Mouse (Mus musculus) megakaryocyte, embryonic 14.5 days (primary cell): Measurements from ENCODE around the gene Gal3st2c. TPM values are rescaled to one million over a fixed set of nuclear protein-coding genes. Genes with fewer than 3 reads are reported as not detected.
"Not testable (repeated sequence)": the region's sequence is repeated elsewhere in the genome, so short reads cannot be mapped to it uniquely, and the experiment has no call there.

Experiments
- H3K27me3 ChIP-seq: replicated peaks from 2 replicates; pipeline ENCODE3; 2012; ENCODE audit warnings: inconsistent platforms
- H3K36me3 ChIP-seq: replicated peaks from 2 replicates; pipeline ENCODE3; 2012; ENCODE audit warnings: low read length, inconsistent platforms, mixed read lengths
- H3K4me1 ChIP-seq: 2 replicates; pipeline ENCODE4 v1.6.1; 2012; ENCODE audit warnings: inconsistent platforms
- H3K4me3 ChIP-seq: replicated peaks from 2 replicates; pipeline ENCODE3; 2012; ENCODE audit warnings: moderate library complexity, mild to moderate bottlenecking, inconsistent platforms
- H3K9me3 ChIP-seq: 2 replicates; pipeline ENCODE4 v1.6.1; 2012; ENCODE audit warnings: inconsistent platforms
- FLI1 ChIP-seq: IDR thresholded peaks from 2 replicates; pipeline ENCODE4 v1.6.1; 2012; ENCODE audit warnings: low read length, inconsistent platforms, mixed read lengths
- GATA1 ChIP-seq: IDR thresholded peaks from 3 replicates; pipeline ENCODE4 v1.6.1; 2012; ENCODE audit warnings: mixed read lengths, low read length, inconsistent platforms, borderline replicate concordance
- polyA plus RNA-seq: library from polyadenylated mRNA; stranded (reverse); fragments of >175 nt; gene quantifications from 2 replicates; pipeline ENCODE4 v1.2.3, GENCODE M21; 2012; ENCODE audit warnings: low replicate concordance; ENCODE audit not compliant: insufficient read depth

Gal3st2c gene
- polyA plus RNA-seq, 1 experiment, result not detected

GRCm38 (mm10) chr1:94052373-94052772 lies 62.1 kb downstream of the Gal3st2c start, which contains the start of gene Pdcd1:
Gene Pdcd1, minus strand, starts transcription at chr1:94052553.
- Histone ChIP-seq H3K27me3 (peaks cover 48% of the 10 kb centered on the region), H3K36me3 (no peaks in the 10 kb centered on the region), H3K4me1 (no peaks in the 10 kb centered on the region), H3K4me3 (no peak within 1 kb of the TSS), H3K9me3 (no peaks in the 10 kb centered on the region)
- TF ChIP-seq FLI1 (no peak), GATA1 (no peak)

DNA sequence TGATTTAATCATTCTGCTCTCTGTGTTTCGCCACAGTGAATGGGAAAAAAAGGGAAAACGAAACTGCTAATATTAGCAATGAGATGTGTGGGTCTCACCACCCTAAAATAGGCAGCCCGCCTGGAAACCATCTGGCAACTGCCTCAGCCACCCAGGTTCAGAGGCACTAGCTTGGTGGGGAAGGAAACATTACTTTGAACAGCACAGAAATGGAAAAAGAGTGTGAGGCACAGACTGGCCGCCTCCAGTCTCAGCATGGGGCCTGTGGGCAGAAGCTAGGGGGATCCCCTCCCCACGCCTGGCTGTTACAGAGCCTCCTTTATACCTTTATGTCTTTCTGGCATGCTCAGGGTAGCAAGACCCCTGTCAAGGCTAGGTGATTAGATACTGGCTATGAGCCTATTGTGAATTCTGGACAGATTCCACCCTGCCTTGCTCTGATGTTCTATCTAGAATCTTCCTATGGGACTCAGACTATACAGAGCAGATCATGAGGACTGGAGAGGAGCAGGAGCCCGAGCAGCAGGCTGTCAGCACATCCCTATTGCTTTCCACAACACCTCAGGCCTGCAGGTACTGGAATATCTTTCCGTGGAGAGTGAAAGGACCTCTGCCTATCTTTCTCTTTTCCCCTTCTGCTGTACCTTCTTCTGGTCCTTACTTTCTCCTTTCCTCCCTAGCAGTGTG lies 63.4 kb downstream of the Gal3st2c start:
- no peak overlapping the region for H3K4me3 ChIP-seq
- H3K9me3 ChIP-seq, result no peaks in the 10 kb centered on the region
- H3K4me1 ChIP-seq, result no peaks in the 10 kb centered on the region
- TF ChIP-seq GATA1 (no peak), FLI1 (no peak)
- peaks cover 35% of the 10 kb centered on the region for H3K27me3 ChIP-seq
- no peaks in the 10 kb centered on the region for H3K36me3 ChIP-seq

DNA sequence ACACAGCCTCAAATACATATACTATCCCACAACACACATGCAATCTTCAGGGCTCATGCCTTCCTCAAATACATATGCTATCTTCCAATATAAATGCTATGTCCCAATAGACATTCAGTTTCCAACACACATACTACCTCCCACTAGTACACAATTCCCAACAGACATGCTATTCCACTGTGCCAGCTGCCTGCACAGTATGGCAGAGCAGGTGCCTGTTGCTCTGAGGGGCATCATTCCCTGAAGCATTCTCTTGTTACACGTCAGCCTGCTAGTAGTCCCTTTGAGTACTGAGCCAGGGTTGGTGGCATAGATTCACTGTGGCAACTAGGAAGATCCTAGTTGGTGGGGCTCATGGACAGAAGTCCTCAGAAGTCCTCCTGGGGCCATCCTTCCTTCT lies 64.2 kb downstream of the Gal3st2c start:
- Histone ChIP-seq H3K9me3 (no peaks in the 10 kb centered on the region), H3K4me1 (no peaks in the 10 kb centered on the region), H3K36me3 (no peaks in the 10 kb centered on the region), H3K27me3 (peaks cover 33% of the 10 kb centered on the region), H3K4me3 (no peak overlapping the region)
- no peak for TF ChIP-seq FLI1
- no peak for TF ChIP-seq GATA1

GRCm38 (mm10) chr1:94055966-94056365 lies 65.7 kb downstream of the Gal3st2c start:
- TF ChIP-seq GATA1 (no peak), FLI1 (no peak)
- H3K4me3 ChIP-seq, result no peak overlapping the region
- no peaks in the 10 kb centered on the region for H3K4me1 ChIP-seq
- peaks cover 31% of the 10 kb centered on the region for H3K27me3 ChIP-seq
- no peaks in the 10 kb centered on the region for H3K36me3 ChIP-seq
- no peaks in the 10 kb centered on the region for H3K9me3 ChIP-seq

GRCm38 (mm10) chr1:94057401-94057800 lies 67.1 kb downstream of the Gal3st2c start:
- Histone ChIP-seq H3K4me3 (no peak overlapping the region), H3K4me1 (no peaks in the 10 kb centered on the region), H3K36me3 (no peaks in the 10 kb centered on the region), H3K9me3 (no peaks in the 10 kb centered on the region), H3K27me3 (peaks cover 26% of the 10 kb centered on the region)
- TF ChIP-seq GATA1 (no peak), FLI1 (no peak)

DNA sequence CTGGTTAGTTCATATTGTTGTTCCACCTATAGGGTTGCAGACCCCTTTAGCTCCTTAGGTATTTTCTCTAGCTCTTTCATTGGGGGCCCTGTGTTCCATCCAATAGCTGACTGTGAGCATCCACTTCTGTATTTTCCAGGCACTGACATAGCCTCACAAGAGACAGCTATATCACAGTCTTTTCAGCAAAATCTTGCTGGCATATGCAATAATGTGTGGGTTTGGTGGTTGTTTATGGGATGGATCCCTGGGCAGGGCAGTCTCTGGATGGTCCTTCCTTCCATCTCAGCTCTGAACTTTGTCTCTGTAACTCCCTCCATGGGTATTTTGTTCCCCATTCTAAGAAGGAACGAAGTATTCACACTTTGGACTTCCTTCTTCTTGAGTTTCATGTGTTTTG lies 68.0 kb downstream of the Gal3st2c start:
- H3K27me3 ChIP-seq, result peaks cover 20% of the 10 kb centered on the region
- H3K4me1 ChIP-seq, result not testable (repeated sequence)

More for the DNA sequence above, 68.0 kb downstream of the Gal3st2c start:
- H3K9me3 ChIP-seq, H3K36me3 ChIP-seq, H3K4me3 ChIP-seq: not testable (repeated sequence)

Other genes with a start within 250 kb of the Gal3st2c start
- gene Atg4b, start 239.0 kb upstream of the Gal3st2c start, polyA plus RNA-seq, result 2.2 and 7.0 TPM in 2 replicates
- gene Thap4, start 235.6 kb upstream of the Gal3st2c start, polyA plus RNA-seq, result 40.4 and 184 TPM in 2 replicates
- gene Dtymk, start 188.6 kb upstream of the Gal3st2c start, polyA plus RNA-seq, result 4.6 and 45.2 TPM in 2 replicates
- gene Ing5, start 186.5 kb upstream of the Gal3st2c start, polyA plus RNA-seq, result 0.46 TPM in 1 of 2 replicates, not detected in the other
- 0.55 TPM in 1 of 2 replicates, not detected in the other for gene D2hgdh, start 165.6 kb upstream of the Gal3st2c start, polyA plus RNA-seq
- not detected in 2 replicates for gene Gal3st2, start 129.2 kb upstream of the Gal3st2c start, polyA plus RNA-seq
- 0.20 TPM in 1 of 2 replicates, not detected in the other for gene Gal3st2b, start 72.2 kb upstream of the Gal3st2c start, polyA plus RNA-seq
- gene Neu4, start 29.9 kb downstream of the Gal3st2c start, polyA plus RNA-seq, result not detected in 2 replicates
- gene Pdcd1, start 62.0 kb downstream of the Gal3st2c start, polyA plus RNA-seq, result 0.15 TPM in 1 of 2 replicates, not detected in the other